Mouse (Mus musculus) heart, postnatal 10 days (tissue): Measurements from ENCODE around the gene Trmu. TPM values are rescaled to one million over a fixed set of nuclear protein-coding genes. Genes with fewer than 3 reads are reported as not detected.

ENCODE experiments used
- DNase-seq, 2 experiments: peaks; one replicate each; pipeline ENCODE4 v3.0.0; 2021
- intact Hi-C: fragments of 180-260 bp; cut with DNase I; formaldehyde crosslinking; loops from one replicate; pipeline ENCODE4 v1.15.1; 2025
- total RNA-seq, 2 experiments: library from RNA; stranded (reverse); gene quantifications; 2 replicates each; pipeline ENCODE4 v1.2.3; 2021

Gene Trmu
- total RNA-seq, 2 experiments from 2014 or later: 30.5 to 32.9 TPM

DNA sequence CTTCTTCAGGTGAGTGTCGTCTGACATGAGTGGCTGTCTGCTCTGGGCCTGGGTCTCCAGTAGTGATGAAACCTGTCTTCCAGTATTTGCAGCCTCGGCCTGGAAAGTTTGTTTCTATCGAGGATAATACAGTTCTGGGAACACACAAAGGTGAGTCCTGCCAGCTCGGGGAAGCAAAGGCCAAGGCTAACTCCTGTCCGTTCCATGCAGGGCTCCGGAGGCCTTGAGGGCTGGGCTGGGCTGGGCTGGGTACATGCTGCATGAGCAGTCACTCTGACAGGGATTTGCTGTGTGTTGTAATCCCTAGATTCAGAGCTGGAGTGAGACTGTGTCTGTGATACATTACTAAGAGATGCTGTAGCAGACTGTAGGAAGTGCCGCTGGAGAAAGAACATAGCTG lies 14.8 kb downstream of the Trmu start:
- DNase-seq: no peak
- intact Hi-C loops: no loop called here

- DNase-seq: peak; percentile 80 to 89
- intact Hi-C loops: loop anchor here (1.0 to 5.0 kb wide), 2 partner anchors 143 to 236 kb away; no protein-coding TSS in a partner anchor
Measured at GRCm38 (mm10) chr15:85896284-85896683, 17.2 kb downstream of the Trmu start.

- intact Hi-C loops: loop anchor here (5.0 kb wide), 1 partner anchor 235 kb away; no protein-coding TSS in a partner anchor
- no peak for DNase-seq
Measured at GRCm38 (mm10) chr15:85897113-85897512, 18.0 kb downstream of the Trmu start.

DNA sequence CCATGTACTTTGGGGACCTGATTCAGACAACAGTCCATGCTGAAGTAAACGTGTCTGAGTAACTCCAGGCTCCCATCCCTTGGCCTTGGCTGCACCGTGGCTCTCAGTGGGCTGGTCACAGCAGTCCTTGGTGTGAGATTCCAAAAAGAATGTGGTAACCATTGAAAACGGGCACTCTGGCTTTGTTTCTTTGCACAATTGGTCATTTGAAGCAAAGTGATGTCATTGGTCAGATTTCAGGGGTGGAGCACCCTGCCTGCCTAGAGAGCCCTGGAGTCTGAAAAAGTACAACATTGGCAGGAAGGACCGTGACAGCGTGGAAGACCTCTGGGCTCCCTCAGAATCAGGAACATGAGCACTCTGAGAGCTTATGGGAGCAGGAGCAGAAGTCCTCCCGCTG lies 20.3 kb downstream of the Trmu start:
- intact Hi-C loops: loop anchor here (5.0 kb wide), 1 partner anchor 233 kb away; no protein-coding TSS in a partner anchor
- DNase-seq: no peak

GRCm38 (mm10) chr15:85900318-85900717 lies 21.2 kb downstream of the Trmu start:
- DNase-seq: no peak
- intact Hi-C loops: no loop called here

DNA sequence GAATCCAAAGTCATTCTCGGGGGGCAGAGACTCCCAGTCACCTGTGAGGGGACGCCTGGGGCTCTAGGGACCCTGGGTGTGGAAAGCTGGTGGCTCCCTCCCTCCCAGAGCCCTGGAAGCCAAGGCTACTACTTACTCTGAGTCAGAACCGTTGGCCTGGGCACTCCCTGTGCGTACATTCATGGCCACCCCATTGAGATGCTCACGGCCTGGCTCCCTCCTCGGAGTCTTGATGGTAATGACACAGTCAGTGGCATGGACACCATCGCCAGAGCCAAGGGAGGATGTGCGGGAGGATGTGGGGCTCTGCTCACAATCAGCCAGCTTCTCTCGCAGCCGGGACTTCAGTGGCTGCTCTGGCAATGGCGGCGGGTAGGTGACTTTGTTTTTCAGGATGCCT lies 21.7 kb downstream of the Trmu start:
- no peak for DNase-seq
- intact Hi-C loops: no loop called here

- no peak for DNase-seq
- intact Hi-C loops: no loop called here
Measured at GRCm38 (mm10) chr15:85902505-85902904, 23.4 kb downstream of the Trmu start.

GRCm38 (mm10) chr15:85903826-85904225 lies 24.7 kb downstream of the Trmu start:
- DNase-seq: peak in 1 of 2 experiments; percentile 42
- intact Hi-C loops: no loop called here

DNA sequence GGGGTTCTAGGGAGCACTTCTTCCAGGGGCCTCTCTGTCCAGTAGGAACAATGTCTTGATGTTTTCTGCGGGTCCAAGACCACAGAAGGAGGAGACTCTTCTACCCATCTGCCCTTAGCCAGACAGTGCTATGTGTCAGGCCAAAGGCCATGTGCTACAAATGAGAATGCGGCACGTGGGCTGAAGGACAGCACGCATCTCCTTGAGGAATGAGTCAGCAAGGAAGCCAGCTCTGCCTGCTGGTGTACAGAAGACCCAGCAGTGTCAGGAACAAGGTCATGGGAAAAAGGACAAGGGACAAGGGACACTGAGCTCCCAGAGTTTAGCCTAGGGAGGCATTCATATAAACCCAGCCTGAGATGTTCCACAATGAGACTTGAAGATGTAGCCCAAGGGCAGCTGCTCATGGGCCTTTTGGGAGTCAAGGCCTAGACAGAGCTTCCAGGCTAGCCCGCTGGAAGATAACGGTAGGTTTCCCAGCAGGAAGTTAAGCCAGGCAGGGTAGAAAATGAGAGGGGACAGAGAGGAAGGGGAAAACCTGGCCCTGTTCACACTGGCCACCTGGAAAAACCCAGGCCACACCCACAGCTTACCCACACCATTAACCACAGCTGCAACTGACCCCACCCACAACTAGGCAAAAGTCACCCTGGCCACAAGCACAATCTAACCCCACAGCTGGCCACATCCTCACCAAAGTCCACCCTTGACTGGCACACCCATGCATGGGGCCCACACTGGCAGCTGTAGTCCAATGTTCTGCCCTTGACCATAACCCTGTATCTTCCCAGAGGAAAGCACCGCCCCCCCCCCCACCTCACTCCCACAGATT lies 29.8 kb downstream of the Trmu start:
- DNase-seq: no peak
- intact Hi-C loops: no loop called here

DNA sequence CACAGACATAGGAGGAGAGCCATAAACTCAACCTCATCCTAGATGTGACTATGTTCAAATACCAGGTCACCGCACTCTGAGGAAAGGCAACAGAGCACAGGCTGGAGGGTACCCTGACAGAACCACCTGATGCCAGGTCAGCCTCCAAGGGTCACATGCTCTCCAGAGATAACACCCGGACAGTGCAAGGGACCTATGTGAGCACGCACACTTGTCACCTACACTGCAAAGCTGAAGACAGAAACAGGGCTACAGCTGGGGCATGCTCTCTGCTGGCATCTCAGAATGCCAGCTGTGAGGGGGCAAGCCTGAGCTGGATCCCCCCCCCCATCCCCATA lies 30.3 kb downstream of the Trmu start:
- intact Hi-C loops: no loop called here

GRCm38 (mm10) chr15:85909931-85910330 lies 30.8 kb downstream of the Trmu start:
- no peak for DNase-seq
- intact Hi-C loops: no loop called here

More for the DNA sequence above, 30.3 kb downstream of the Trmu start:
- DNase-seq: no peak

GRCm38 (mm10) chr15:85913605-85914004 lies 34.5 kb downstream of the Trmu start:
- peak; percentile 61 to 82 for DNase-seq
- intact Hi-C loops: no loop called here

DNA sequence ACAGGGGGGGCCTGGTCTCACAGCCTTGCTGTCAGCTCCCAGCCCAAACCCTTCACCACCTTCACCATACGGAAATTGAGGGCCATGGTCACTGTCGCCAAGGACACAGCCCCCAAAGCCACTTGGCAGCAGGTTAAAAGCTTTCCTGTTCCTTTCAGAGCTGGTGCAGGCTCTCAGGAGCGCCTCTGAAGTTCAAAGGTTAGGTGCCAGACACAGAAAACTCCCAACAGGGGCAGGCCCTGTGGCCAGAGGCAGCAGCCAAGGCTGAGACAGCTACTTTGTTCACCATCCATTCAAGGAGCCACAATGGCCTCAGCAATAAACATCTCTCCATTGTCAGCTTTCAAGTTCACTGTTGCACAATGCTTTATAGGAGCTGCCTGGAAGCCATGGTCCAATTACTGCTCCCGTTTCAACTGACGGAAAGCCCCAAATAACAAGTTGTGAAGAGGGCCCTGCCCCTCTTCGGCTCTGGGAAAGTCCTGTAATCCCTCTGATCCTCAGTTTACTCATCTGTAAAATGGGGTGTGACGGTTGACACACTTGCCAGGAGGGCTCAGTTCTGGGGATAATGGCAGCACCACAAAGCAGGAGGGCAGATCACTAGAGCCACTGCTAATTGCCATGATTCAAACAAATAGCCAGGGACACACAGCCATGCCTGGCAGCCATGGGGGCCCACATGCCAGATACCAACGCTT lies 40.2 kb downstream of the Trmu start:
- intact Hi-C loops: no loop called here
- DNase-seq: no peak

DNA sequence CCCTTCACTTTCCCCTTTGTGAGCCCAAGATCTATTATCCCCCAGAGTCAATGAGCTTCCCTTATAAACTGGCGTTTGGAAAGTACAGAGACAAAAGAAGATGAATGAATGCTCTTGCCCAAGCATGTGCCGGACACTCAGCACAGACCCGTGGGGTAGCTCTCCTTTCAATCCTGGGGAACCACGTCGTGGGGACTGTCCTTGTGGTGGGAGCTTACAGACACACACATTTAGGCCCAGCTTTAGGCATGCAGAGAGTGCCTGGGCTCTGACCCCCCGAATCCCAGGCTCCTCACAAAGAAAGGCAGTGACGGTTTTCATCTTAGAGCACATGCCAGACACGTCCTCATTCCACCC lies 40.8 kb downstream of the Trmu start:
- no peak for DNase-seq
- intact Hi-C loops: no loop called here

DNA sequence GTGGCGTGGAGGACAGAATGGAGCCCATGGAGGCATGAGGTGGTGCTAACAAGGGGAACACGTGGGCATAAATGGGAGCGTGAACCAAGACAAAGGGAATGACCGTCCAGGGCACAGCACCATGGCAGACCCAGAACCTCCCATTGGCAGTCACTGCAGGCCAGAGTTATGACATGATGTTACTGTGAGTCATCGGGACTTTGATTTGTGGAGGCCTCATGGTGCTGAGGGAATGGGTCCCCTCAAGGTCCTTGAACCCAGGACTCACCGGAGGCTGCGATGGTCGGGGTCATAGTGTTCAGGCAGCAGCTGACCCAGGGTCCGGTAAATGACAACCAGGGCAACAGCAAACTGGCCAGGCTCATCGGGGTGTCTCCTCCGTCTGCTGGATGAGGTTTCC lies 42.7 kb downstream of the Trmu start:
- intact Hi-C loops: no loop called here
- no peak for DNase-seq

DNA sequence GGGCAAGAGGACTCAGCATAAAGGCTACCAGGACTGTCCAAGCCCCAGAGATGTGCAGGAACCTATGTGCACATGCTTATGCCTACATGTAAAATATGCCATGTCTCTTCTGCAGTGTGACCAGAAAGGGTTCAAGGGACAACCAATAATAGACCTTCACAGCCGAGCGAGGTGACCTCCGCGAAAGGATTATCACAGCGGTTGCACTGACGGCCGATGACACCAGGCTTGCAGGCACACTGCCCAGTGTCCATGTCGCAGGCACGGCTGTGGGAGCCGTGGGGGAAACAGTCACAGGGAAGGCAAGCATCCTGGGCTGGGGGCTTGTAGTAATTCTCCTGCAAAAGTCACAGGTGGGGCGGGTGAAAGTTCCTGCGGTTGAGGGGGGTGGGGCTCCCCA lies 49.0 kb downstream of the Trmu start:
- DNase-seq: peak; percentile 19 to 24
- intact Hi-C loops: no loop called here

DNA sequence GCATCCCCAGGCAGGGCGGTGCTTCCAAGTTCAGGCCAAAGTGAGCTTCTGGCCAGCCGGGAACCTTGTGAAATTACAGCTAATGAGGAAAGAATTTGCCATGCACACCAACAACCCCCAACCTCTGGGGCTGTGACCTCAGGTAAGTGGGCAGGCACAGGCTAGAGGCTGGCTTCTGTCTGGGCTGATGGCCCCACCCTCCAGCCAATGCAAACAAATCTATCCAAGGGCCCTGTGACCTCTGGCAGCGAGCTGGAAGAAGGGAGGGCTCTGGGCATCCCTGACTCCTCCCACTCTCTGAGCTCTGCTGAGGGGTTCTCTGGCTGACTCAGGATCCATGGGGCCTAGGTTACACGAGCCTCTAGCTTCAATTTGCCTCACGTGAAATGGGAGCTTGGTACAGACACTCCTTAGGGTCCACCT lies 56.5 kb downstream of the Trmu start:
- intact Hi-C loops: no loop called here
- peak; percentile 55 to 61 for DNase-seq

Other genes starting within 250 kb of the Trmu start
- gene Ppara, start 144.3 kb upstream of the Trmu start, total RNA-seq: 10 to 100 TPM; 39.2 to 52.4 TPM
- 10 to 100 TPM; 39.2 to 40.9 TPM for gene Cdpf1, start 67.6 kb upstream of the Trmu start, total RNA-seq
- gene Pkdrej, start 57.6 kb upstream of the Trmu start, total RNA-seq: 1 to 10 TPM; 2.3 to 2.9 TPM
- 1 to 10 TPM; 7.5 to 8.5 TPM for gene Ttc38, start 47.0 kb upstream of the Trmu start, total RNA-seq
- 1 to 10 TPM; 4.5 to 4.6 TPM for gene Gtse1, start 19.6 kb upstream of the Trmu start, total RNA-seq
- gene Celsr1, start 154.5 kb downstream of the Trmu start, total RNA-seq: 10 to 100 TPM; 15.1 to 17.1 TPM
- gene Gramd4, start 178.4 kb downstream of the Trmu start, total RNA-seq: 10 to 100 TPM; 37.2 to 42.1 TPM